Mouse (Mus musculus) yolk sac, embryonic 10.5 days (tissue): ENCODE results near the gene Smn1.
"Not testable (repeated sequence)": the region's sequence is repeated elsewhere in the genome, so short reads cannot be mapped to it uniquely, and the experiment has no call there.

Source experiments
- DNase-seq: peaks from one replicate; pipeline ENCODE4 v3.0.0-alpha.2; 2017; ENCODE audit warnings: low spot score

The Smn1 gene

GRCm38 (mm10) chr13:100124423-100125257 lies at the start of gene Smn1:
Smn1 (plus strand) TSS chr13:100124852.
- peak; percentile 87 for DNase-seq

GRCm38 (mm10) chr13:100098808-100099207 lies 25.8 kb upstream of the Smn1 start:
- DNase-seq, result no peak

GRCm38 (mm10) chr13:100103052-100103658 lies 21.5 kb upstream of the Smn1 start:
- no peak for DNase-seq

GRCm38 (mm10) chr13:100103748-100104254 lies 20.9 kb upstream of the Smn1 start, which contains the start of gene Bdp1:
Bdp1 (minus strand) TSS chr13:100104070.
- peak; percentile 91 for DNase-seq

GRCm38 (mm10) chr13:100107652-100108472 lies 16.8 kb upstream of the Smn1 start, which contains the start of gene Serf1:
Serf1 (plus strand) TSS chr13:100108012.
- peak; percentile 83 for DNase-seq

GRCm38 (mm10) chr13:100112218-100112972 lies 12.3 kb upstream of the Smn1 start:
- DNase-seq, result no peak

- no peak for DNase-seq
Measured at GRCm38 (mm10) chr13:100123970-100124369, 682 bp upstream of the Smn1 start.

GRCm38 (mm10) chr13:100125258-100125643 lies 599 bp downstream of the Smn1 start:
- no peak for DNase-seq

GRCm38 (mm10) chr13:100141646-100142314 lies 17.1 kb downstream of the Smn1 start:
- no peak for DNase-seq

GRCm38 (mm10) chr13:100152659-100153058 lies 28.0 kb downstream of the Smn1 start:
- no peak for DNase-seq

- no peak for DNase-seq
Measured at GRCm38 (mm10) chr13:100156624-100157023, 32.0 kb downstream of the Smn1 start.

GRCm38 (mm10) chr13:100161171-100161870 lies 36.7 kb downstream of the Smn1 start:
- DNase-seq, result not testable (repeated sequence)

- DNase-seq, result not testable (repeated sequence)
Measured at GRCm38 (mm10) chr13:100162467-100162866, 37.8 kb downstream of the Smn1 start.

- DNase-seq, result not testable (repeated sequence)
Measured at GRCm38 (mm10) chr13:100166378-100166777, 41.7 kb downstream of the Smn1 start.

GRCm38 (mm10) chr13:100174360-100174759 lies 49.7 kb downstream of the Smn1 start:
- not testable (repeated sequence) for DNase-seq

- DNase-seq, result not testable (repeated sequence)
Measured at GRCm38 (mm10) chr13:100183111-100183510, 58.5 kb downstream of the Smn1 start.
